Mouse (Mus musculus) MEL (cell line): ENCODE measurements around the gene Gria1. TPM values are rescaled to one million over a fixed set of nuclear protein-coding genes. Genes with fewer than 3 reads are reported as not detected.

Experiments used
- DNase-seq: peaks from one replicate; pipeline ENCODE4 v3.0.0; 2011; ENCODE audit warnings: low read depth, low spot score
- H3K27ac ChIP-seq: 2 replicates; pipeline ENCODE4 v1.5.1; 2012; ENCODE audit warnings: low read depth, mild to moderate bottlenecking, control low read depth, low read length, moderate library complexity; ENCODE audit not compliant: control insufficient read depth
- H3K27me3 ChIP-seq, 2 experiments: fragments of 150-350 bp in 1 of 2; sonication (generic) in 1 of 2; 2 replicates each; pipeline ENCODE4 v1.6.1; 2012; ENCODE audit warnings: low read length in 2 of 2, mild to moderate bottlenecking in 2 of 2, improper control_type of control experiment in 1 of 2, moderate library complexity in 1 of 2; ENCODE audit not compliant: insufficient read depth in 2 of 2, control insufficient read depth in 1 of 2
- H3K36me3 ChIP-seq, 2 experiments: 2 replicates each; pipeline ENCODE4 v1.6.1; 2012 to 2014; ENCODE audit warnings: low read length in 2 of 2, improper control_type of control experiment in 1 of 2, inconsistent platforms in 1 of 2, mild to moderate bottlenecking in 1 of 2; ENCODE audit not compliant: insufficient read depth in 2 of 2, control insufficient read depth in 1 of 2
- H3K4me1 ChIP-seq, 2 experiments: fragments of 150-350 bp in 1 of 2; sonication (generic) in 1 of 2; 2 replicates each; pipeline ENCODE4 v1.6.1; 2012; ENCODE audit warnings: low read length in 2 of 2, improper control_type of control experiment in 1 of 2, mild to moderate bottlenecking in 1 of 2; ENCODE audit not compliant: insufficient read depth in 2 of 2, control insufficient read depth in 1 of 2
- H3K4me3 ChIP-seq, 2 experiments: fragments of 150-350 bp in 1 of 2; sonication (generic) in 1 of 2; 2 replicates each; pipeline ENCODE4 v1.5.1; 2012; ENCODE audit warnings: low read depth in 2 of 2, low read length in 2 of 2, mild to moderate bottlenecking in 2 of 2, moderate library complexity in 2 of 2, control low read depth in 1 of 2, improper control_type of control experiment in 1 of 2; ENCODE audit not compliant: control insufficient read depth in 1 of 2, insufficient read depth in 1 of 2
- H3K79me2 ChIP-seq: 2 replicates; pipeline ENCODE4 v1.6.1; 2012; ENCODE audit warnings: mild to moderate bottlenecking, low read length, moderate library complexity; ENCODE audit not compliant: control insufficient read depth, poor library complexity, insufficient read depth
- H3K9ac ChIP-seq: 2 replicates; pipeline ENCODE4 v1.6.1; 2012; ENCODE audit warnings: low read depth, mild to moderate bottlenecking, control low read depth, low read length, moderate library complexity; ENCODE audit not compliant: control insufficient read depth, poor library complexity, severe bottlenecking
- H3K9me3 ChIP-seq: fragments of 150-350 bp; sonication (generic); replicated peaks from 2 replicates; pipeline ENCODE4 v1.6.1; 2012; ENCODE audit warnings: mild to moderate bottlenecking, low read length, improper control_type of control experiment, moderate library complexity; ENCODE audit not compliant: insufficient read depth
- CHD1 ChIP-seq: IDR thresholded peaks from 2 replicates; pipeline ENCODE4 v1.6.1; 2012; ENCODE audit warnings: low read depth, mild to moderate bottlenecking, inconsistent platforms, low read length, improper control_type of control experiment
- EP300 ChIP-seq, 2 experiments: IDR thresholded peaks; 2 replicates each; pipeline ENCODE4 v1.6.1; 2011; ENCODE audit warnings: improper control_type of control experiment in 2 of 2, low read length in 2 of 2, low read depth in 1 of 2, mild to moderate bottlenecking in 1 of 2
- GABPA ChIP-seq: IDR thresholded peaks from 2 replicates; pipeline ENCODE4 v1.6.1; 2012; ENCODE audit warnings: low read depth, mild to moderate bottlenecking, inconsistent platforms, low read length, improper control_type of control experiment, moderate library complexity
- GATA1 ChIP-seq: IDR thresholded peaks from 2 replicates; pipeline ENCODE4 v1.6.1; 2011; ENCODE audit warnings: low read depth, low read length, improper control_type of control experiment
- HCFC1 ChIP-seq: IDR thresholded peaks from 2 replicates; pipeline ENCODE4 v1.6.1; 2012; ENCODE audit warnings: low read depth, mild to moderate bottlenecking, inconsistent platforms, low read length, improper control_type of control experiment, moderate library complexity
- JUND ChIP-seq: IDR thresholded peaks from 2 replicates; pipeline ENCODE4 v1.6.1; 2011; ENCODE audit warnings: low read depth, mild to moderate bottlenecking, improper control_type of control experiment, low read length
- MXI1 ChIP-seq: IDR thresholded peaks from 2 replicates; pipeline ENCODE4 v1.6.1; 2011; ENCODE audit warnings: mild to moderate bottlenecking, low read depth, low read length, improper control_type of control experiment
- NRF1 ChIP-seq: IDR thresholded peaks from 2 replicates; pipeline ENCODE4 v1.6.1; 2014; ENCODE audit warnings: low read depth, mild to moderate bottlenecking, inconsistent platforms, low read length, improper control_type of control experiment, moderate library complexity; ENCODE audit not compliant: poor library complexity, insufficient read depth, severe bottlenecking
- POLR2AphosphoS5 ChIP-seq: IDR thresholded peaks from 2 replicates; pipeline ENCODE4 v1.6.1; 2012; ENCODE audit warnings: low read depth, borderline replicate concordance, mild to moderate bottlenecking, inconsistent platforms, low read length, moderate library complexity, mixed read lengths
- SIN3A ChIP-seq: IDR thresholded peaks from 2 replicates; pipeline ENCODE4 v1.6.1; 2012; ENCODE audit warnings: low read length, improper control_type of control experiment, inconsistent platforms
- TBP ChIP-seq: IDR thresholded peaks from 2 replicates; pipeline ENCODE4 v1.8.0; 2011; ENCODE audit warnings: low read depth, low read length, improper control_type of control experiment
- USF1 ChIP-seq: IDR thresholded peaks from 2 replicates; pipeline ENCODE4 v1.6.1; 2014; ENCODE audit warnings: low read depth, mild to moderate bottlenecking, inconsistent platforms, low read length, improper control_type of control experiment, moderate library complexity
- USF2 ChIP-seq, 2 experiments: IDR thresholded peaks; 2 replicates each; pipeline ENCODE4 v1.6.1; 2011 to 2012; ENCODE audit warnings: improper control_type of control experiment in 2 of 2, low read length in 2 of 2, borderline replicate concordance in 1 of 2, inconsistent platforms in 1 of 2, low read depth in 1 of 2, mild to moderate bottlenecking in 1 of 2; ENCODE audit not compliant: insufficient read depth in 1 of 2
- ZC3H11A ChIP-seq: IDR thresholded peaks from 2 replicates; pipeline ENCODE4 v1.6.1; 2012; ENCODE audit warnings: low read depth, mild to moderate bottlenecking, inconsistent platforms, low read length, improper control_type of control experiment
- polyA plus RNA-seq, 2 experiments: library from polyadenylated mRNA; stranded (reverse) in 1 of 2; unstranded in 1 of 2; fragments of >175 nt in 1 of 2; fragments of >200 nt in 1 of 2; gene quantifications; 2 replicates each; pipeline versions ENCODE4 v1.2.1 to v1.2.4; 2012; ENCODE audit warnings: low replicate concordance in 2 of 2, low read depth in 1 of 2; ENCODE audit not compliant: insufficient read length in 2 of 2, insufficient read depth in 1 of 2, missing spikeins in 1 of 2
- total RNA-seq: library from RNA; depleted of rRNA; stranded (reverse); fragments of 300-350 nt; gene quantifications from 2 replicates; pipeline ENCODE4 v1.2.3, GENCODE M21; 2012

The Gria1 gene
- total and polyA plus RNA-seq, 3 experiments, result not detected

- H3K9ac ChIP-seq, result no peak overlapping the region
- no peak overlapping the region for H3K4me3 ChIP-seq
- H3K27ac ChIP-seq, result no peak overlapping the region
- H3K36me3 ChIP-seq, result no peaks in the 10 kb centered on the region
- DNase-seq, result no peak
- no peaks in the 10 kb centered on the region for H3K4me1 ChIP-seq
- H3K9me3 ChIP-seq, result no peaks in the 10 kb centered on the region; the same call in 1 of the 2 replicates
- H3K79me2 ChIP-seq, result no peaks in the 10 kb centered on the region
- H3K27me3 ChIP-seq, result no peaks in the 10 kb centered on the region
- TF ChIP-seq SIN3A (no peak), USF1 (no peak), CHD1 (no peak), NRF1 (no peak), USF2 (IDR thresholded peaks at IDR 0.05; ENCODE audit: borderline replicate concordance in 1 of 2, insufficient read depth in 1 of 2, low read depth in 1 of 2, low read length in 2 of 2) (no peak)
These were observed 295.7 kb downstream of the Gria1 start for GRCm38 (mm10) chr11:57306892-57307291.

- Histone ChIP-seq H3K79me2 (no peaks in the 10 kb centered on the region), H3K27me3 (no peaks in the 10 kb centered on the region), H3K4me3 (no peak overlapping the region), H3K36me3 (no peaks in the 10 kb centered on the region), H3K9ac (no peak overlapping the region), H3K4me1 (no peaks in the 10 kb centered on the region), H3K9me3 (no peaks in the 10 kb centered on the region), H3K27ac (no peak overlapping the region)
- DNase-seq, result no peak
- TF ChIP-seq POLR2AphosphoS5, result no peak
These were observed 305.9 kb downstream of the Gria1 start for GRCm38 (mm10) chr11:57317063-57317462.

GRCm38 (mm10) chr11:57317478-57317877, 306.3 kb downstream of the Gria1 start:
- Histone ChIP-seq H3K36me3 (no peaks in the 10 kb centered on the region), H3K4me3 (no peak overlapping the region), H3K9ac (no peak overlapping the region), H3K27ac (no peak overlapping the region), H3K4me1 (no peaks in the 10 kb centered on the region), H3K9me3 (no peaks in the 10 kb centered on the region), H3K27me3 (no peaks in the 10 kb centered on the region), H3K79me2 (no peaks in the 10 kb centered on the region)
- no peak for DNase-seq
- no peak for TF ChIP-seq TBP
- no peak for TF ChIP-seq GATA1
- TF ChIP-seq MXI1, result no peak
- TF ChIP-seq ZC3H11A, result no peak
- no peak for TF ChIP-seq JUND
- TF ChIP-seq EP300 (IDR thresholded peaks at IDR 0.05; ENCODE audit: low read depth in 1 of 2, low read length in 2 of 2), result no peak
- no peak for TF ChIP-seq GABPA
- TF ChIP-seq HCFC1, result no peak
